Mouse (Mus musculus): ENCODE measurements around the gene Nop56. TPM values are rescaled to one million over a fixed set of nuclear protein-coding genes. Genes with fewer than 3 reads are reported as not detected.

Gene Nop56
- 392 and 425 TPM in 2 replicates for polyA plus RNA-seq (2016; fragmentation: Nextera tagmentation; extraction: Ambion mirVana)

GRCm38 (mm10) chr2:130274149-130274861 is at the start of gene Nop56:
Gene Nop56 (plus strand): TSS chr2:130274430.
- no peaks in the 10 kb centered on the region for H3K27me3 ChIP-seq (ENCODE audit: low read depth, poor library complexity, severe bottlenecking)
- DNase-seq (ENCODE audit: low spot score) = peak; percentile 99
- H3K27ac ChIP-seq (replicated peaks) = peak within 1 kb of the TSS; percentile 98
- H3K36me3 ChIP-seq = peaks cover 40% of the 10 kb centered on the region
- H3K4me3 ChIP-seq = peak within 1 kb of the TSS; percentile 95
- under 1% methylated on average over 68 of the region's 68 CpGs for WGBS
- peaks cover 36% of the 10 kb centered on the region for H3K4me1 ChIP-seq
- H3K9me3 ChIP-seq (replicated peaks) = no peaks in the 10 kb centered on the region

- peak; percentile 34 for DNase-seq (ENCODE audit: low spot score)
- H3K36me3 ChIP-seq = no peaks in the 10 kb centered on the region
- no peaks in the 10 kb centered on the region for H3K4me1 ChIP-seq
- H3K4me3 ChIP-seq = no peak overlapping the region
- WGBS = 50% methylated on average over 9 of the region's 9 CpGs
- H3K27ac ChIP-seq (replicated peaks) = no peak overlapping the region
- H3K9me3 ChIP-seq (replicated peaks) = no peaks in the 10 kb centered on the region
- H3K27me3 ChIP-seq (ENCODE audit: low read depth, poor library complexity, severe bottlenecking) = no peaks in the 10 kb centered on the region
Observed at GRCm38 (mm10) chr2:130246912-130247311, 27.3 kb upstream of the Nop56 start.

DNA sequence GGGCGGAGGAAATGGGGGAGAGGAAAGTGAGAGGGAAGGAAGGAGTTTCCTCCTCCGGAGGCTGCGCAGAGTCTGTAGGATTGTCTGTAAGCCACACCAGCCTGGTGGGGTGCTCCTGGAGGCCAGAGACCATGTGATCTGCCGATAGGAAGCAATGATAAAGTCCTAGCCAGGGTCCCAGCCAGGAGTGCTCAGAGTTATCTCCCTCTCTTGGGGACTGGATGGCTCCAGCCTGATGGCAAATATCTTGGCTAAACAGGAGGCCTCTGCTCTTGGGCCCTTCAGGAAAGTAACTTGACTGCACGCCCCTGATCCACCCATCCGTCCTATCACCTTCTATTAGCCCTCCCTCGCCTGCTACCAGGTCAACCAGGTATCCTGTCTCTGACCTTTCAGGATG is 26.0 kb upstream of the Nop56 start:
- Histone ChIP-seq H3K4me1 (no peaks in the 10 kb centered on the region), H3K36me3 (no peaks in the 10 kb centered on the region), H3K4me3 (no peak overlapping the region), H3K9me3 (replicated peaks) (no peaks in the 10 kb centered on the region), H3K27ac (replicated peaks) (no peak overlapping the region), H3K27me3 (ENCODE audit: low read depth, poor library complexity, severe bottlenecking) (no peaks in the 10 kb centered on the region)
- DNase-seq (ENCODE audit: low spot score) = no peak
- WGBS = 83% methylated on average over 7 of the region's 7 CpGs

GRCm38 (mm10) chr2:130256762-130257161 is 17.5 kb upstream of the Nop56 start:
- Histone ChIP-seq H3K4me3 (no peak overlapping the region), H3K27me3 (ENCODE audit: low read depth, poor library complexity, severe bottlenecking) (no peaks in the 10 kb centered on the region), H3K27ac (replicated peaks) (no peak overlapping the region), H3K4me1 (no peaks in the 10 kb centered on the region), H3K9me3 (replicated peaks) (no peaks in the 10 kb centered on the region), H3K36me3 (no peaks in the 10 kb centered on the region)
- 89% methylated on average over 4 of the region's 4 CpGs for WGBS
- no peak for DNase-seq (ENCODE audit: low spot score)

GRCm38 (mm10) chr2:130260822-130261221 is 13.4 kb upstream of the Nop56 start:
- Histone ChIP-seq H3K27ac (replicated peaks) (no peak overlapping the region), H3K27me3 (ENCODE audit: low read depth, poor library complexity, severe bottlenecking) (no peaks in the 10 kb centered on the region), H3K36me3 (no peaks in the 10 kb centered on the region), H3K4me1 (no peaks in the 10 kb centered on the region), H3K9me3 (replicated peaks) (no peaks in the 10 kb centered on the region), H3K4me3 (no peak overlapping the region)
- DNase-seq (ENCODE audit: low spot score) = no peak
- WGBS = 92% methylated on average over 4 of the region's 4 CpGs

- H3K4me3 ChIP-seq = no peak overlapping the region
- no peaks in the 10 kb centered on the region for H3K4me1 ChIP-seq
- no peaks in the 10 kb centered on the region for H3K27me3 ChIP-seq (ENCODE audit: low read depth, poor library complexity, severe bottlenecking)
- 91% methylated on average over 2 of the region's 2 CpGs for WGBS
- H3K27ac ChIP-seq (replicated peaks) = no peak overlapping the region
- H3K9me3 ChIP-seq (replicated peaks) = no peaks in the 10 kb centered on the region
- no peak for DNase-seq (ENCODE audit: low spot score)
- H3K36me3 ChIP-seq = no peaks in the 10 kb centered on the region
Observed at GRCm38 (mm10) chr2:130261914-130262313, 12.3 kb upstream of the Nop56 start.

- Histone ChIP-seq H3K4me3 (no peak overlapping the region), H3K27ac (replicated peaks) (no peak overlapping the region), H3K27me3 (ENCODE audit: low read depth, poor library complexity, severe bottlenecking) (no peaks in the 10 kb centered on the region), H3K36me3 (no peaks in the 10 kb centered on the region), H3K9me3 (replicated peaks) (no peaks in the 10 kb centered on the region), H3K4me1 (no peaks in the 10 kb centered on the region)
- WGBS = 86% methylated on average over 2 of the region's 2 CpGs
- no peak for DNase-seq (ENCODE audit: low spot score)
Observed at GRCm38 (mm10) chr2:130262398-130262797, 11.8 kb upstream of the Nop56 start.

- no peaks in the 10 kb centered on the region for H3K36me3 ChIP-seq
- H3K4me1 ChIP-seq = no peaks in the 10 kb centered on the region
- H3K4me3 ChIP-seq = no peak overlapping the region
- H3K9me3 ChIP-seq (replicated peaks) = no peaks in the 10 kb centered on the region
- no peak overlapping the region for H3K27ac ChIP-seq (replicated peaks)
- WGBS = 91% methylated on average over 1 of the region's 1 CpGs
- H3K27me3 ChIP-seq (ENCODE audit: low read depth, poor library complexity, severe bottlenecking) = no peaks in the 10 kb centered on the region
- DNase-seq (ENCODE audit: low spot score) = no peak
Observed at GRCm38 (mm10) chr2:130265520-130265919, 8.7 kb upstream of the Nop56 start.

- WGBS = 76% methylated on average over 7 of the region's 7 CpGs
- no peak overlapping the region for H3K27ac ChIP-seq (replicated peaks)
- DNase-seq (ENCODE audit: low spot score) = no peak
- peaks cover 3% of the 10 kb centered on the region for H3K4me1 ChIP-seq
- no peaks in the 10 kb centered on the region for H3K36me3 ChIP-seq
- no peak overlapping the region for H3K4me3 ChIP-seq
- H3K9me3 ChIP-seq (replicated peaks) = no peaks in the 10 kb centered on the region
- H3K27me3 ChIP-seq (ENCODE audit: low read depth, poor library complexity, severe bottlenecking) = no peaks in the 10 kb centered on the region
Observed at GRCm38 (mm10) chr2:130268074-130268473, 6.2 kb upstream of the Nop56 start.

DNA sequence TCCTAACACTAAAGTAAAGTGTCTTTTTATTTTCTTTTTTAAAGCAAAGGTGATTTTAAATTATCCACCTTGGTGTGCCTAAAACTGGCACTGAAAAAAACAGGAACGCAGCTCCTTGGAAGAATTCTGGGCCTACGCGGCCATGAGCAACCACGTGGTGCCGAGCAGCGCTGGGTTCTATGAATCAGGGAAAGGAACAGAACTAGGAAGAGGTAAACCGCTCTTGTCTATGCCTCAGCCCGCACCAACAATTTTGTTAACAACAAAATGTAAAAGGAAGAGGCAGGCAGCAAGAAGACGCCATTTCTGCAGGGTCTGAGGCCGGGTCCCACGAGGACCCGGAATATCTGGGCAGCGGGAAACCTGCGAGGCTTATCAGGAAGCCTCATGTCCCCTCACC is 498 bp upstream of the Nop56 start:
- Histone ChIP-seq H3K9me3 (replicated peaks) (no peaks in the 10 kb centered on the region), H3K36me3 (peaks cover 37% of the 10 kb centered on the region), H3K27me3 (ENCODE audit: low read depth, poor library complexity, severe bottlenecking) (no peaks in the 10 kb centered on the region), H3K27ac (replicated peaks) (peak overlapping the region; percentile 98), H3K4me1 (peaks cover 36% of the 10 kb centered on the region), H3K4me3 (peak overlapping the region; percentile 95)
- DNase-seq (ENCODE audit: low spot score) = no peak
- 2% methylated on average over 14 of the region's 14 CpGs for WGBS

GRCm38 (mm10) chr2:130274862-130275261 is 632 bp downstream of the Nop56 start:
- peaks cover 46% of the 10 kb centered on the region for H3K36me3 ChIP-seq
- peaks cover 36% of the 10 kb centered on the region for H3K4me1 ChIP-seq
- no peak for DNase-seq (ENCODE audit: low spot score)
- WGBS = 2% methylated on average over 10 of the region's 10 CpGs
- no peaks in the 10 kb centered on the region for H3K27me3 ChIP-seq (ENCODE audit: low read depth, poor library complexity, severe bottlenecking)
- H3K4me3 ChIP-seq = peak overlapping the region; percentile 95
- no peaks in the 10 kb centered on the region for H3K9me3 ChIP-seq (replicated peaks)
- peak overlapping the region; percentile 98 for H3K27ac ChIP-seq (replicated peaks)

DNA sequence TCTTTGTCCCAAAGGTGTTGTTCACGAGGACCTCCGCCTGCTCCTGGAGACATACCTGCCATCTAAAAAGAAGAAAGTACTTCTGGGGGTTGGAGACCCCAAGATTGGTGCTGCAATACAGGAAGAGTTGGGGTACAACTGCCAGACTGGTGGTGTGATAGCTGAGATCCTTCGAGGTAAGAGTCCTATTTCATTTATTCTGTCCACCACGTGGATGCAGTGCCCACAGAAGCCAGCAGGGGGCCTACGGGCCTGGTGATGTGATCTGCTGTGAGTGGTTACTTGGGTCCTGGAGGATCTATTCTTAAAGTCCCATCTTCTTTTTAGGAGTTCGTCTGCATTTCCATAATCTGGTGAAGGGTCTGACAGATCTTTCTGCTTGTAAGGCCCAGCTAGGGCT is 1.4 kb downstream of the Nop56 start:
- DNase-seq (ENCODE audit: low spot score) = peak; percentile 77
- H3K4me1 ChIP-seq = peaks cover 36% of the 10 kb centered on the region
- H3K4me3 ChIP-seq = peak overlapping the region; percentile 95
- H3K27me3 ChIP-seq (ENCODE audit: low read depth, poor library complexity, severe bottlenecking) = no peaks in the 10 kb centered on the region
- peaks cover 54% of the 10 kb centered on the region for H3K36me3 ChIP-seq
- 44% methylated on average over 6 of the region's 6 CpGs for WGBS
- H3K9me3 ChIP-seq (replicated peaks) = no peaks in the 10 kb centered on the region
- H3K27ac ChIP-seq (replicated peaks) = peak overlapping the region; percentile 98; the same call in 1 of the 2 replicates

- H3K4me1 ChIP-seq = peaks cover 36% of the 10 kb centered on the region
- no peaks in the 10 kb centered on the region for H3K9me3 ChIP-seq (replicated peaks)
- 48% methylated on average over 8 of the region's 8 CpGs for WGBS
- DNase-seq (ENCODE audit: low spot score) = peak; percentile 16
- H3K27me3 ChIP-seq (ENCODE audit: low read depth, poor library complexity, severe bottlenecking) = no peaks in the 10 kb centered on the region
- H3K36me3 ChIP-seq = peaks cover 76% of the 10 kb centered on the region
- no peak overlapping the region for H3K27ac ChIP-seq (replicated peaks)
- no peak overlapping the region for H3K4me3 ChIP-seq
Observed at GRCm38 (mm10) chr2:130279600-130280091, 5.4 kb downstream of the Nop56 start.
